Mouse (Mus musculus) heart, embryonic 16.5 days (tissue): ENCODE results near the gene Acsf3. TPM values are rescaled to one million over a fixed set of nuclear protein-coding genes. Genes with fewer than 3 reads are reported as not detected.

Experiments used
- ATAC-seq: fragments of 200-750 bp; cut with Nextera tagmentation; replicated peaks from 2 replicates; pipeline ENCODE4 v1.8.0; 2017; ENCODE audit warnings: moderate number of reproducible peaks; ENCODE audit not compliant: insufficient read depth, low FRiP score; ENCODE audit errors: extremely low read depth
- H3K27ac ChIP-seq: fragments of 300-500 bp; sonication (generic); 2 replicates; pipeline ENCODE4 v1.5.1; 2014; ENCODE audit warnings: mild to moderate bottlenecking, low read length, control low read depth, moderate library complexity
- H3K27me3 ChIP-seq: fragments of 300-500 bp; sonication (generic); 2 replicates; pipeline ENCODE4 v1.6.1; 2014; ENCODE audit warnings: low read length, mixed read lengths; ENCODE audit not compliant: control insufficient read depth, insufficient read depth
- H3K36me3 ChIP-seq: fragments of 300-500 bp; sonication (generic); 2 replicates; pipeline ENCODE4 v1.6.1; 2014; ENCODE audit not compliant: control insufficient read depth, insufficient read depth
- H3K4me1 ChIP-seq: fragments of 300-500 bp; sonication (generic); 2 replicates; pipeline ENCODE4 v1.6.1; 2014; ENCODE audit warnings: low read length, mixed read lengths; ENCODE audit not compliant: control insufficient read depth, insufficient read depth
- H3K4me2 ChIP-seq: fragments of 300-500 bp; sonication (generic); 2 replicates; pipeline ENCODE4 v1.6.1; 2014; ENCODE audit warnings: low read depth, mild to moderate bottlenecking, control low read depth, low read length
- H3K4me3 ChIP-seq: fragments of 300-500 bp; sonication (generic); 2 replicates; pipeline ENCODE4 v1.5.1; 2014; ENCODE audit warnings: mild to moderate bottlenecking, control low read depth, low read length
- H3K9ac ChIP-seq: fragments of 300-500 bp; sonication (generic); 2 replicates; pipeline ENCODE4 v1.6.1; 2014; ENCODE audit warnings: low read length, control low read depth
- H3K9me3 ChIP-seq: fragments of 300-500 bp; sonication (generic); replicated peaks from 2 replicates; pipeline ENCODE4 v1.6.1; 2016; ENCODE audit warnings: low read length; ENCODE audit not compliant: control insufficient read depth
- WGBS: fragments of 180-500 bp; shearing (Covaris S2); extraction: QIAGEN DNeasy Blood & Tissue Kit; methylation state at CpG from one replicate; pipeline ENCODE4 v1.1.7; 2014; 5-methylcytosine and 5-hydroxymethylcytosine counted together
- polyA plus RNA-seq: library from polyadenylated mRNA; unstranded; fragments of >200 nt; fragmentation: Nextera tagmentation; extraction: Ambion mirVana; gene quantifications from 2 replicates; pipeline ENCODE4 v1.2.1, GENCODE M21; 2015

The Acsf3 gene
- 14.9 and 17.2 TPM in 2 replicates for polyA plus RNA-seq

GRCm38 (mm10) chr8:122775285-122776155 lies at the start of gene Acsf3:
Acsf3 (plus strand) TSS chr8:122775486.
- Histone ChIP-seq H3K9ac (peak within 1 kb of the TSS; percentile 95), H3K27me3 (peaks cover 5% of the 10 kb centered on the region; the same call in 1 of the 2 replicates), H3K27ac (no peak within 1 kb of the TSS), H3K9me3 (no peaks in the 10 kb centered on the region), H3K4me2 (peak within 1 kb of the TSS; percentile 91), H3K4me3 (peak within 1 kb of the TSS; percentile 87), H3K36me3 (no peaks in the 10 kb centered on the region), H3K4me1 (peaks cover 3% of the 10 kb centered on the region)
- ATAC-seq, result peak; percentile 53; the same call in 1 of the 2 replicates
- 2% methylated on average over 50 of the region's 50 CpGs for WGBS

GRCm38 (mm10) chr8:122726789-122727188 lies 48.5 kb upstream of the Acsf3 start:
- no peak overlapping the region for H3K27ac ChIP-seq
- peaks cover 10% of the 10 kb centered on the region; the same call in 1 of the 2 replicates for H3K27me3 ChIP-seq
- ATAC-seq, result no peak
- H3K4me3 ChIP-seq, result no peak overlapping the region
- no peaks in the 10 kb centered on the region for H3K9me3 ChIP-seq
- 50% methylated on average over 2 of the region's 2 CpGs for WGBS
- H3K36me3 ChIP-seq, result no peaks in the 10 kb centered on the region
- peaks cover 2% of the 10 kb centered on the region for H3K4me1 ChIP-seq
- no peak overlapping the region for H3K4me2 ChIP-seq
- no peak overlapping the region for H3K9ac ChIP-seq

- Histone ChIP-seq H3K36me3 (no peaks in the 10 kb centered on the region), H3K27ac (no peak overlapping the region), H3K4me1 (peaks cover 2% of the 10 kb centered on the region; the same call in 1 of the 2 replicates), H3K9ac (no peak overlapping the region), H3K4me3 (no peak overlapping the region), H3K4me2 (no peak overlapping the region), H3K27me3 (peaks cover 10% of the 10 kb centered on the region; the same call in 1 of the 2 replicates), H3K9me3 (no peaks in the 10 kb centered on the region)
- ATAC-seq, result 0 out of 2 replicates have a peak, but pooled peaks have one; percentile 17
- 65% methylated on average over 5 of the region's 5 CpGs for WGBS
These were observed 47.9 kb upstream of the Acsf3 start for GRCm38 (mm10) chr8:122727412-122727811.

- H3K27ac ChIP-seq, result no peak overlapping the region
- no peaks in the 10 kb centered on the region for H3K9me3 ChIP-seq
- peaks cover 2% of the 10 kb centered on the region; the same call in 1 of the 2 replicates for H3K4me1 ChIP-seq
- H3K4me3 ChIP-seq, result no peak overlapping the region
- WGBS, result 38% methylated on average over 3 of the region's 3 CpGs
- peaks cover 9% of the 10 kb centered on the region; the same call in 1 of the 2 replicates for H3K27me3 ChIP-seq
- H3K36me3 ChIP-seq, result no peaks in the 10 kb centered on the region
- ATAC-seq, result no peak
- no peak overlapping the region for H3K4me2 ChIP-seq
- H3K9ac ChIP-seq, result no peak overlapping the region
These were observed 46.7 kb upstream of the Acsf3 start for GRCm38 (mm10) chr8:122728630-122729029.

GRCm38 (mm10) chr8:122735110-122735509 lies 40.2 kb upstream of the Acsf3 start:
- WGBS, result 59% methylated on average over 3 of the region's 3 CpGs
- Histone ChIP-seq H3K9me3 (no peaks in the 10 kb centered on the region), H3K9ac (no peak overlapping the region), H3K4me1 (peaks cover 17% of the 10 kb centered on the region), H3K36me3 (no peaks in the 10 kb centered on the region), H3K4me3 (no peak overlapping the region), H3K27me3 (peaks cover 9% of the 10 kb centered on the region), H3K4me2 (no peak overlapping the region; the same call in 1 of the 2 replicates), H3K27ac (peak overlapping the region; percentile 36; the same call in 1 of the 2 replicates)
- ATAC-seq, result no peak

DNA sequence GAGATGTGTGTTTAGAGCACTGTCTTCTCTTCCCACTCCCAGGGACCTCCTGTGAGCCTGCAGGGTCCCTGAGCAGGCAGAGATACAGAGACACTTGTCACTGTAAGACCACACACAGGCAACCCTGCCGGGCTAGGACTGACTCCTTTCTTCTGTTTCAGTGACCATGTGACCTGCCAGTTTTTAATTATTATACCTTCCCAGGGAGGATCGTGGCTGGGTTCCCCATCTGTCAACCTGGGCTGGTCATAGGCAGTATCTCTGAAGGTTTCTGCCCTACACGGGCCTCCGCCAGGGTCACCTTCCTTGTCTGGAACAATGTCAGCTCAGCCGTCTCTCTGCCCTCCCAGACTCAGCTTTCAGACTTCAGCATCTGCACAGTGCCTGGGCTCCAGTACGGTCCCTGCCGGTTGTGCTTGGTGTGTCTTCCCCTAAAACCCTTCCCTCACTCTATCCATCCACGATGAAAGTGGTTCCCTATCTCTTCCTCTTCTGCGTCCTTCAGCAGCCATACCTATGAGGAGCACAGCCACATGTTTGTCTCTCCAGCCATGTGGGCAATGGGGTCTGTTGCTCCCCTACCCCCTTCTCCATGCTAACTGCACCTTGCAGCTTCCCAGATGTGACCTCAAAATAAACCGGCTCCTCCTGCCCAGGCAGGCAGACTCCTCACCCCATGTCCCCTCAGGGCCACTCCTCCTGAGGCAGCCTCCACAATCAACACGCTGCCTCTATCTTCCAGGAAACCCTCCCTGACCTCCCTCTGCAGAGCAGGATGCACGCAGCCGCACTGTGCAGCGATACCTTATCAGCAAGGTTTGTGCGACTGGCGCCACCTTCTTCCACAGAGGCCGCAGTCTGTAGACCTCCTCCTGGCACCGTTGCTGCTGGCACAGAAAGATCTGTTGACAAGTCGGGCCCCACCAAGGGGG lies 39.5 kb upstream of the Acsf3 start:
- Histone ChIP-seq H3K4me1 (peaks cover 17% of the 10 kb centered on the region), H3K36me3 (no peaks in the 10 kb centered on the region), H3K27me3 (peaks cover 13% of the 10 kb centered on the region), H3K4me3 (peak overlapping the region; percentile 15), H3K9me3 (no peaks in the 10 kb centered on the region), H3K4me2 (peak overlapping the region; percentile 37), H3K27ac (peak overlapping the region; percentile 36), H3K9ac (no peak overlapping the region)
- 15% methylated on average over 19 of the region's 19 CpGs for WGBS
- ATAC-seq, result peak; percentile 88

DNA sequence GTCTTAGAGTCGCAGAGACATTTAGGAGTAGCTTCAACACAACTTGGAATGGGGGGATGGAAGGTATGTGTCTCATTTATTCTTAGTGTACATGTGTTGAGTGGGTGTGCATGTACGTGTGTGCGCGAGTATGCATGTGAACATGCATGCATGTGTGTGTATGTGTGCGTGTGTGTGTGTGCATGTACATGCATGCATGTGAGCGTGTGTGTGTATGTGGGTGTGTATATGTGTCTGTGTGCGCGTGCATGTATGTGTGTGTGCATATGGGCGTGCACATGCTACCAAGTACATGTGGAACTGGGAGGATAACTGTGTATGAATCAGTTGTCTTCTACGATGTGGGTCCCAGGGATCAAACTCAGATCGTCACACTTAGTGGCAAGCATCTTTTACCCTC lies 38.7 kb upstream of the Acsf3 start:
- Histone ChIP-seq H3K27ac (0 out of 2 replicates have a peak overlapping the region, but pooled peaks have one; percentile 3), H3K9ac (no peak overlapping the region), H3K9me3 (no peaks in the 10 kb centered on the region), H3K36me3 (no peaks in the 10 kb centered on the region), H3K4me1 (peaks cover 17% of the 10 kb centered on the region), H3K4me2 (peak overlapping the region; percentile 37; the same call in 1 of the 2 replicates), H3K4me3 (peak overlapping the region; percentile 15), H3K27me3 (peaks cover 19% of the 10 kb centered on the region)
- no peak for ATAC-seq
- WGBS, result 77% methylated on average over 11 of the region's 11 CpGs

DNA sequence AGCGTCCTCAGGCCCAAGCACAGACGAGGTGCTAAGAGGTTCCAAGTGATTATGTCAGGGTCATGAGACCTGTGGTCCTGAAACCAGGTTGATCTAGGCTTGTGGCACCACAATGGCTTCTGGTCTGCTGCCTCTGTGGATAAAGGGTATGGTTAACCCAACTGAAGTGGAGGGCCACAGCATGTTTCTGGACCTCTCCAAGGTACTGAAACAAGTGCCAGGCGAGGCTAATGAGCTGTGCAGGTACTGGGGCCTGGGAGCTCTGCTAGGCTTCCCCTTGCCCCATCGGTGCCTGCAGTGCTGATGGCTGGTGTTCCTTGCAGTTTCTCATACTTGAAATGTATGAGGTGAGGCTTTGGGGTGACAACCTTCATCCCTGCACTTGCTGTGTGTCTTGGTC lies 38.2 kb upstream of the Acsf3 start:
- Histone ChIP-seq H3K27ac (no peak overlapping the region), H3K9me3 (no peaks in the 10 kb centered on the region), H3K4me3 (no peak overlapping the region), H3K9ac (no peak overlapping the region), H3K36me3 (no peaks in the 10 kb centered on the region), H3K4me1 (peaks cover 17% of the 10 kb centered on the region), H3K4me2 (no peak overlapping the region), H3K27me3 (peaks cover 23% of the 10 kb centered on the region)
- 30% methylated on average over 4 of the region's 4 CpGs for WGBS
- no peak for ATAC-seq
